7 mouse cellular contexts compared by ENCODE assay signal in the genomic region with DNA sequence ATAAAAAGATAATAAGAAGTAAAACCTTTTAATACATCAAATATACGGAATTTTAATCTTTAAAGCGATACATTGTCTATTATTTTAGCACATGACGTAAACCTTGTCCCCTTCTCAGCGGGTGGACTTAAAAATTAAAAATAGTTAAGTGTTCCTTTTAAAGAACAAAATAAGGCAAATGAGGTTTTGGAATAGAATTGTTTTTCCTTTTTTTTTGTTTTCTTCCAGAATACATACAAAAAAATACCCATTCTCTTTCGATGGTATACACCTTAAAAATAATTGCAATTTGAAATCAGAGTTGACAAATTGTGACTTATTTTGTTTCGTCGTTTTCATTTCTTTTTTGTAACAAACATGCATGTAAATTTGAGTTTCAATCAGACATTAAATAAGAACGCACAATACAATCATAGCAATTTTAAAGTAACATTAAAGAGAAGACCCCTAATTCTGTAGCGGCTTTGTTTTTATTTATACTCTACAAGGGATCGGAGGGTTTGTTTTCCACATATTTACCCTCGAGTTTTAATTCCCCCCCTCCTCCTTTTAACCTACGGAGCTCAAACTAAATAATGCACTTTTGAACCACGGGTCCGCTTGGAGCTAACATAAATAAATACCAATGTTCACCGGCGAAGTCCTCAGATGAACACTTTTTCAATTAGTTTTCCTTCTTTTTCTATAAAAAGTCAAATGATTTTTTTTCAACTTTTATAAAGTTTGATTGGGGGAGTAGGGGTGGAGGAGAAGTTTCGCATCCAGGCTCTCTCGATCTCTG. TPM values are rescaled to one million over a fixed set of nuclear protein-coding genes. Genes with fewer than 3 reads are reported as not detected.
A peak's percentile ranks its signal among the peaks of the same experiment; 100 is the strongest.
DNase-seq lines count a peak whose midpoint lies in the region; ATAC-seq and TF ChIP-seq lines count a peak whose summit lies in the region.

No protein-coding gene starts in this region.

- TF ChIP-seq POLR2A in limb, embryonic 14.5 days (IDR thresholded peaks at IDR 0.05; ENCODE audit: borderline replicate concordance, extremely low read depth, insufficient read depth, insufficient read length), result no peak

- peaks cover 41% of the 10 kb centered on the region for H3K36me3 ChIP-seq in lung, embryonic 14.5 days (ENCODE audit: insufficient read depth)
- H3K36me3 ChIP-seq in forebrain, embryonic 14.5 days (ENCODE audit: control insufficient read depth, insufficient read depth, low read length), result no peaks in the 10 kb centered on the region
- H3K36me3 ChIP-seq in limb, embryonic 14.5 days (ENCODE audit: control insufficient read depth, insufficient read depth, low read length), result peaks cover 34% of the 10 kb centered on the region
- peaks cover 20% of the 10 kb centered on the region for H3K36me3 ChIP-seq in stomach, embryonic 14.5 days (ENCODE audit: control insufficient read depth, insufficient read depth, low read length)

- no peak for ATAC-seq in lung, embryonic 14.5 days (ENCODE audit: insufficient read depth)
- no peak for ATAC-seq in forebrain, embryonic 14.5 days
- ATAC-seq in limb, embryonic 14.5 days (ENCODE audit: low FRiP score, low read depth), result no peak
- ATAC-seq in stomach, embryonic 14.5 days (ENCODE audit: insufficient number of reproducible peaks, insufficient read depth, low FRiP score, low read depth), result no peak

- peak overlapping the region; percentile 87 for H3K4me2 ChIP-seq in lung, embryonic 14.5 days
- peak overlapping the region; percentile 92 for H3K4me2 ChIP-seq in forebrain, embryonic 14.5 days (ENCODE audit: low read length)
- H3K4me2 ChIP-seq in limb, embryonic 14.5 days (replicated peaks; ENCODE audit: low read depth, low read length, severe bottlenecking), result peak overlapping the region; percentile 83
- H3K4me2 ChIP-seq in stomach, embryonic 14.5 days (replicated peaks; ENCODE audit: low read depth, low read length), result peak overlapping the region; percentile 91

- H3K9ac ChIP-seq in lung, embryonic 14.5 days, result peak overlapping the region; percentile 98
- peak overlapping the region; percentile 70 for H3K9ac ChIP-seq in forebrain, embryonic 14.5 days (ENCODE audit: low read length)
- H3K9ac ChIP-seq in limb, embryonic 14.5 days (ENCODE audit: low read depth, low read length, severe bottlenecking), result peak overlapping the region; percentile 95
- peak overlapping the region; percentile 99 for H3K9ac ChIP-seq in stomach, embryonic 14.5 days (replicated peaks; ENCODE audit: low read depth, low read length)

- peak overlapping the region; percentile 100 for H3K27ac ChIP-seq in lung, embryonic 14.5 days (ENCODE audit: low read depth)
- H3K27ac ChIP-seq in forebrain, embryonic 14.5 days (ENCODE audit: low read depth, low read length), result no peak overlapping the region; the same call in 1 of the 2 replicates
- peak overlapping the region; percentile 97 for H3K27ac ChIP-seq in limb, embryonic 14.5 days (replicated peaks; ENCODE audit: low read depth, low read length)
- peak overlapping the region; percentile 100; the same call in 1 of the 2 replicates for H3K27ac ChIP-seq in stomach, embryonic 14.5 days (ENCODE audit: low read length)

- peak overlapping the region; percentile 93 for H3K4me3 ChIP-seq in lung, embryonic 14.5 days (ENCODE audit: low read depth, low read length)
- peak overlapping the region; percentile 66 for H3K4me3 ChIP-seq in forebrain, embryonic 14.5 days (ENCODE audit: low read depth, low read length)
- H3K4me3 ChIP-seq in limb, embryonic 14.5 days (replicated peaks; ENCODE audit: low read length), result peak overlapping the region; percentile 91
- peak overlapping the region; percentile 97 for H3K4me3 ChIP-seq in stomach, embryonic 14.5 days (ENCODE audit: low read depth, low read length)

- H3K9me3 ChIP-seq in lung, embryonic 14.5 days (ENCODE audit: low read depth, low read length), result no peaks in the 10 kb centered on the region
- no peaks in the 10 kb centered on the region for H3K9me3 ChIP-seq in forebrain, embryonic 14.5 days (replicated peaks; ENCODE audit: control insufficient read depth, low read length)
- no peaks in the 10 kb centered on the region for H3K9me3 ChIP-seq in limb, embryonic 14.5 days (ENCODE audit: control insufficient read depth, low read length)
- no peaks in the 10 kb centered on the region for H3K9me3 ChIP-seq in stomach, embryonic 14.5 days (ENCODE audit: control insufficient read depth, low read depth, low read length)

- TF ChIP-seq CTCF in lung, embryonic 14.5 days (IDR thresholded peaks at IDR 0.05; ENCODE audit: low read depth), result no peak

- H3K27me3 ChIP-seq in lung, embryonic 14.5 days (ENCODE audit: insufficient read depth, low read length), result no peaks in the 10 kb centered on the region
- peaks cover 60% of the 10 kb centered on the region for H3K27me3 ChIP-seq in forebrain, embryonic 14.5 days (replicated peaks; ENCODE audit: control insufficient read depth, insufficient read depth, low read length)
- peaks cover 3% of the 10 kb centered on the region; the same call in 1 of the 2 replicates for H3K27me3 ChIP-seq in limb, embryonic 14.5 days (ENCODE audit: control insufficient read depth, insufficient read depth, low read length)
- no peaks in the 10 kb centered on the region for H3K27me3 ChIP-seq in stomach, embryonic 14.5 days (ENCODE audit: control insufficient read depth, insufficient read depth, low read length)

- peaks cover 5% of the 10 kb centered on the region; the same call in 1 of the 2 replicates for H3K4me1 ChIP-seq in lung, embryonic 14.5 days (ENCODE audit: insufficient read depth)
- H3K4me1 ChIP-seq in forebrain, embryonic 14.5 days (ENCODE audit: control insufficient read depth, insufficient read depth, low read length), result peaks cover 27% of the 10 kb centered on the region
- H3K4me1 ChIP-seq in limb, embryonic 14.5 days (ENCODE audit: control insufficient read depth, insufficient read depth, low read length), result peaks cover 18% of the 10 kb centered on the region
- peaks cover 12% of the 10 kb centered on the region; the same call in 1 of the 2 replicates for H3K4me1 ChIP-seq in stomach, embryonic 14.5 days (ENCODE audit: control insufficient read depth, insufficient read depth, low read length)

- peak; percentile 62 for DNase-seq in lung, embryonic 14.5 days
- no peak for DNase-seq in lung, postnatal 14 days
- DNase-seq in forebrain, embryonic 14.5 days (ENCODE audit: low spot score), result peak; percentile 35
- DNase-seq in limb, embryonic 14.5 days (ENCODE audit: low spot score), result no peak
- no peak for DNase-seq in left cerebral cortex, adult 11 months (ENCODE audit: low spot score)
- no peak for DNase-seq in layer of hippocampus, adult 18-20 months (ENCODE audit: low spot score in 2 of 2)

- WGBS in lung, embryonic 14.5 days, result 3% methylated on average over 18 of the region's 18 CpGs
- 5% methylated on average over 18 of the region's 18 CpGs for WGBS in forebrain, embryonic 14.5 days
- 6% methylated on average over 18 of the region's 18 CpGs for WGBS in limb, embryonic 14.5 days
- 9% methylated on average over 18 of the region's 18 CpGs for WGBS in stomach, embryonic 14.5 days

RNA-seq across cellular contexts. Expression of a gene that starts 5.3 kb away (rescaled TPM):
- 20.4 and 22.0 TPM in 2 replicates for polyA plus RNA-seq in lung, embryonic 14.5 days (2014; fragmentation: Nextera tagmentation; extraction: Ambion mirVana)
- polyA plus RNA-seq in forebrain, embryonic 14.5 days (2014; fragmentation: Nextera tagmentation; extraction: Ambion mirVana), result 4.4 and 4.6 TPM in 2 replicates
- 45.1 and 73.1 TPM in 2 replicates for polyA plus RNA-seq in limb, embryonic 14.5 days (2012; rRNA removed)
- 15.3 and 17.6 TPM in 2 replicates for polyA plus RNA-seq in limb, embryonic 14.5 days (2014; fragmentation: Nextera tagmentation; extraction: Ambion mirVana)
- 15.2 and 17.0 TPM in 2 replicates for polyA plus RNA-seq in stomach, embryonic 14.5 days (2014; fragmentation: Nextera tagmentation; extraction: Ambion mirVana)
- total RNA-seq in layer of hippocampus, adult 18-20 months (2021), result 1 to 10 TPM; 3.6 to 4.1 TPM

RNA-seq across cellular contexts. Expression of a gene that starts 35.4 kb away (rescaled TPM):
- 0.35 and 1.1 TPM in 2 replicates for polyA plus RNA-seq in lung, embryonic 14.5 days (2014; fragmentation: Nextera tagmentation; extraction: Ambion mirVana)
- polyA plus RNA-seq in forebrain, embryonic 14.5 days (2014; fragmentation: Nextera tagmentation; extraction: Ambion mirVana), result 0.31 TPM in 1 of 2 replicates, not detected in the other
- polyA plus RNA-seq in limb, embryonic 14.5 days (2012; rRNA removed), result 0.08 and 0.13 TPM in 2 replicates
- 0.35 and 0.72 TPM in 2 replicates for polyA plus RNA-seq in limb, embryonic 14.5 days (2014; fragmentation: Nextera tagmentation; extraction: Ambion mirVana)
- polyA plus RNA-seq in stomach, embryonic 14.5 days (2014; fragmentation: Nextera tagmentation; extraction: Ambion mirVana), result 0.46 and 1.1 TPM in 2 replicates
- 1 to 10 TPM; 1.1 to 1.3 TPM for total RNA-seq in layer of hippocampus, adult 18-20 months (2021)

Comparison
In these comparisons a context has a peak if more than half of its experiments do, and no peak if none do; other contexts are left out.
1. DNase-seq: peak in lung, embryonic 14.5 days (single experiment) and forebrain, embryonic 14.5 days (single experiment); none in lung, postnatal 14 days (single experiment), limb, embryonic 14.5 days (single experiment), left cerebral cortex, adult 11 months (single experiment) and layer of hippocampus, adult 18-20 months (0 of 2).
2. Peak in every context shown above with its lines, with median percentiles within 50 percentile points of each other: H3K4me2 ChIP-seq, H3K4me3 ChIP-seq and H3K9ac ChIP-seq.